Mouse (Mus musculus) heart, adult 2 months (tissue): Measurements from ENCODE around the gene Ankrd54. TPM values are rescaled to one million over a fixed set of nuclear protein-coding genes. Genes with fewer than 3 reads are reported as not detected.
A peak's percentile ranks its signal among the peaks of the same experiment; 100 is the strongest.

Experiments
- DNase-seq, 2 experiments: peaks; one replicate each; pipeline ENCODE4 v3.0.0; 2021
- H3K27ac ChIP-seq: fragments of 200-600 bp; 2 replicates; pipeline ENCODE4 v1.8.1; 2022
- H3K27me3 ChIP-seq: fragments of 200-500 bp; 2 replicates; pipeline ENCODE4 v1.6.1; 2012; ENCODE audit warnings: mild to moderate bottlenecking, low read length, inconsistent platforms, mixed read lengths; ENCODE audit not compliant: control insufficient read depth, insufficient read depth
- H3K36me3 ChIP-seq: fragments of 200-500 bp; 2 replicates; pipeline ENCODE4 v1.6.1; 2012; ENCODE audit warnings: low read length, inconsistent platforms; ENCODE audit not compliant: control insufficient read depth, insufficient read depth
- H3K4me1 ChIP-seq: fragments of 200-500 bp; 2 replicates; pipeline ENCODE4 v1.6.1; 2011; ENCODE audit warnings: low read length; ENCODE audit not compliant: control insufficient read depth, insufficient read depth
- H3K4me3 ChIP-seq: fragments of 200-600 bp; 2 replicates; pipeline ENCODE4 v1.8.1; 2022
- H3K79me2 ChIP-seq: fragments of 200-500 bp; replicated peaks from 2 replicates; pipeline ENCODE4 v1.6.1; 2012; ENCODE audit warnings: mild to moderate bottlenecking, inconsistent platforms, low read length, moderate library complexity, mixed read lengths; ENCODE audit not compliant: control insufficient read depth, insufficient read depth
- H3K9ac ChIP-seq: fragments of 200-500 bp; 2 replicates; pipeline ENCODE4 v1.6.1; 2012; ENCODE audit warnings: low read depth, mild to moderate bottlenecking, control low read depth, inconsistent platforms, low read length, mixed read lengths
- CTCF ChIP-seq: fragments of 200-600 bp; IDR thresholded peaks from 2 replicates; pipeline ENCODE4 v1.8.1; 2022; ENCODE audit warnings: antibody characterized with exemption, mild to moderate bottlenecking, moderate library complexity
- EP300 ChIP-seq: fragments of 200-500 bp; IDR thresholded peaks from 2 replicates; pipeline ENCODE4 v1.6.1; 2011; ENCODE audit warnings: low read depth, low read length, control low read depth; ENCODE audit not compliant: insufficient read depth
- POLR2A ChIP-seq: fragments of 200-500 bp; IDR thresholded peaks from 2 replicates; pipeline ENCODE4 v1.6.1; 2011; ENCODE audit warnings: mild to moderate bottlenecking, low read depth, low read length, control low read depth; ENCODE audit not compliant: insufficient read depth
- WGBS: fragments of 180-500 bp; shearing (Covaris S2); methylation state at CpG from one replicate; pipeline ENCODE4 v1.1.7; 2018; 5-methylcytosine and 5-hydroxymethylcytosine counted together
- intact Hi-C: fragments of 180-260 bp; cut with DNase I; formaldehyde crosslinking; loops from one replicate; pipeline ENCODE4 v1.15.1; 2025
- polyA plus RNA-seq: library from polyadenylated mRNA; depleted of rRNA; stranded (reverse); fragments of >200 nt; gene quantifications from 2 replicates; pipeline ENCODE4 v1.2.3, GENCODE M21; 2012
- total RNA-seq, 2 experiments: library from RNA; stranded (reverse); gene quantifications; 2 replicates each; pipeline ENCODE4 v1.2.3; 2021

Gene Ankrd54
- total and polyA plus RNA-seq, 3 experiments, result 5.5 to 14.2 (median 8.5) TPM

- WGBS, result 28% methylated on average over 3 of the region's 3 CpGs
- intact Hi-C loops, result no loop called here
These were observed 4.9 kb upstream of the Ankrd54 start for GRCm38 (mm10) chr15:79067631-79068030.

GRCm38 (mm10) chr15:79066276-79066675 lies 3.6 kb upstream of the Ankrd54 start:
- Histone ChIP-seq H3K27ac (no peak overlapping the region), H3K36me3 (no peaks in the 10 kb centered on the region), H3K9ac (no peak overlapping the region), H3K4me3 (no peak overlapping the region), H3K79me2 (peaks cover 2% of the 10 kb centered on the region; the same call in 1 of the 2 replicates), H3K4me1 (peaks cover 2% of the 10 kb centered on the region), H3K27me3 (no peaks in the 10 kb centered on the region)
- 60% methylated on average over 2 of the region's 2 CpGs for WGBS
- DNase-seq, result no peak
- intact Hi-C loops, result no loop called here
- TF ChIP-seq POLR2A (no peak), CTCF (no peak), EP300 (no peak)

More at GRCm38 (mm10) chr15:79067631-79068030, 4.9 kb upstream of the Ankrd54 start:
- Histone ChIP-seq H3K4me3 (no peak overlapping the region), H3K4me1 (peaks cover 2% of the 10 kb centered on the region), H3K27me3 (no peaks in the 10 kb centered on the region), H3K9ac (no peak overlapping the region), H3K27ac (no peak overlapping the region), H3K79me2 (no peaks in the 10 kb centered on the region), H3K36me3 (no peaks in the 10 kb centered on the region)
- TF ChIP-seq POLR2A (no peak), EP300 (no peak), CTCF (no peak)
- no peak for DNase-seq

DNA sequence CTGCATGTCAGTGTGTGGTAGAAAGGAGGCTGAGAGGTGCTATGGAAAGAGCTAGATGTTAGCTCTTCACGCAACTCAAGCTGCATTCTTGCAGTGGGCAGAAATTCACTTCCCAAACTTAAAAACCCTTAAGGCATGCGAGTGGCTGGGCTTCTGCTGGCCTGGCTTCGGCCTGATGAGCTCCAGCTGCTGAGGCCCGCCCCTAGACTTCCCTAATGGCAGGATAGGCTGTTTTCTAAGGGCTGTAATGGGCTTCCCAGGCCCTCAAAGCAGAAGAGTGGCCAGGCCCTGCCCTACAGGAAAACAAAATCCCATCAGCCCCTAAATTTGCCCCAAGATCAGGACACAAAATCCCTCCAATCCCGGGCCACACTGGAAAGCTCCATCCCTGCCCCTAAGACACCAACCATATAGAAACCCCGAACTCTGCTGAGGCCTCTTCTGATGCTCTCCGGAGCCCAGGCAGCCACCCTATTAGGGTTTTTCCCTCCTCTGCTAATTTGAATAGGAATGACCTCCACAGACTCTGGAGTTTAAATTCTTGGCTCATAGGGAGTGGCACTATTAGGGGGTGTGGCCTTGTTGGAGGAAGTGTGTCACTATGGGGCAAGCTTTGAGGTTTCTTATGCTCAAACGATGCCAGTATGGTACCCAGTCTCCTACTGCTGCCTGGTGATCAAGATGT lies 2.5 kb upstream of the Ankrd54 start:
- peaks cover 2% of the 10 kb centered on the region; the same call in 1 of the 2 replicates for H3K79me2 ChIP-seq
- no peak overlapping the region for H3K4me3 ChIP-seq
- no peaks in the 10 kb centered on the region for H3K27me3 ChIP-seq
- no peak for DNase-seq
- H3K9ac ChIP-seq, result no peak overlapping the region
- peaks cover 2% of the 10 kb centered on the region for H3K4me1 ChIP-seq
- 50% methylated on average over 8 of the region's 8 CpGs for WGBS
- intact Hi-C loops, result no loop called here
- TF ChIP-seq POLR2A, result no peak
- no peak for TF ChIP-seq CTCF
- no peak for TF ChIP-seq EP300
- H3K36me3 ChIP-seq, result no peaks in the 10 kb centered on the region
- no peak overlapping the region for H3K27ac ChIP-seq

GRCm38 (mm10) chr15:79063160-79063740 lies 557 bp upstream of the Ankrd54 start:
- H3K4me3 ChIP-seq, result peak overlapping the region; percentile 42
- peak overlapping the region; percentile 4; the same call in 1 of the 2 replicates for H3K27ac ChIP-seq
- 9% methylated on average over 14 of the region's 14 CpGs for WGBS
- peaks cover 2% of the 10 kb centered on the region; the same call in 1 of the 2 replicates for H3K79me2 ChIP-seq
- no peaks in the 10 kb centered on the region for H3K27me3 ChIP-seq
- 0 out of 2 replicates have a peak overlapping the region, but pooled peaks have one; percentile 27 for H3K9ac ChIP-seq
- no peak for DNase-seq
- H3K36me3 ChIP-seq, result no peaks in the 10 kb centered on the region
- TF ChIP-seq EP300 (no peak), CTCF (no peak), POLR2A (no peak)
- H3K4me1 ChIP-seq, result peaks cover 2% of the 10 kb centered on the region
- intact Hi-C loops, result loop anchor here (2.0 kb wide), 1 partner anchor 34 kb away; the partner anchor contains the start of gene H1f0

DNA sequence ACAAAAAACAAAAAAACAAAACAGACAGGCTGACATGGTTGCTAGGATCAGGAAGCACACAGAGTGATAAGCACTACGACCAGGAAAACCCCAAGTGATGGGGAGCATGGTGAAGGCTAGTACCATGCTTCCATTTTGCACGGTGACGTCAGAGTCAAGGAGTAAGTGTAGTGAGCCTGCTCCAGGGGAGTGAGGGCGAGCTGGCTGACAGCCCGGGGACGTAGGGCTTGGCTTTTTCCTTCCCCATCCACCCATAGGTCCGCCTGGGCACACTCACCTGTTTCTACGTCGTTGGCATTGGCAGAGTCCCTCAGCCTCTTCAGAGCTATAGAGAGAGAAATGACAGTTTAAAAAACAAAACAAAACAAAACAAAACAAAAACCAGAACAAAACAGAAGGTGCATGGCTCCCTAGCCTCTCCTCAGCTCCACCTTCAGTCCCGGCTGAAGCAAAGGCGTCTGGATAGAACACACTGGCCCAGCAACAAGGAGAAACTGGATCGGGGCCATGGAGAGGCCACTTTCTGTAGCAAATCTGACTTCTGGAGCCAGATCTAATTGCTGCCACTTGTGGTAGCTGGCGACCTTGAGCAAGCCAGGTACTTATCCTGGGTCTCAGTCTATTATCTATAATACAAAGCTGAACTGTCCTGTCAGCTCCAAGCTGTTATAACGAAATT lies 1.7 kb downstream of the Ankrd54 start:
- no peaks in the 10 kb centered on the region for H3K27me3 ChIP-seq
- H3K9ac ChIP-seq, result no peak overlapping the region
- H3K4me3 ChIP-seq, result no peak overlapping the region
- peaks cover 2% of the 10 kb centered on the region; the same call in 1 of the 2 replicates for H3K79me2 ChIP-seq
- H3K27ac ChIP-seq, result no peak overlapping the region
- 76% methylated on average over 14 of the region's 14 CpGs for WGBS
- TF ChIP-seq CTCF (no peak), POLR2A (no peak), EP300 (no peak)
- no peak for DNase-seq
- no peaks in the 10 kb centered on the region for H3K36me3 ChIP-seq
- intact Hi-C loops, result no loop called here
- H3K4me1 ChIP-seq, result peaks cover 2% of the 10 kb centered on the region
